Mouse (Mus musculus) left cerebral cortex, postnatal 36 days (tissue): ENCODE measurements around the gene Slc7a6. TPM values are rescaled to one million over a fixed set of nuclear protein-coding genes. Genes with fewer than 3 reads are reported as not detected.

ENCODE experiments used
- DNase-seq, 2 experiments: peaks; one replicate each; pipeline ENCODE4 v3.0.0; 2021 to 2022; ENCODE audit warnings: low spot score in 2 of 2, mixed read lengths in 1 of 2
- intact Hi-C: fragments of 180-260 bp; cut with DNase I; formaldehyde crosslinking; loops from one replicate; pipeline ENCODE4 v1.15.1; 2025
- total RNA-seq, 2 experiments: library from RNA; stranded (reverse); gene quantifications; 2 replicates each; pipeline ENCODE4 v1.2.3; 2021

Gene Slc7a6
- total RNA-seq, 2 experiments from 2014 or later, result 24.0 to 28.7 TPM

GRCm38 (mm10) chr8:106234567-106235261, 66.1 kb downstream of the Slc7a6 start:
- intact Hi-C loops, result no loop called here
- DNase-seq, result no peak

- intact Hi-C loops, result no loop called here
- DNase-seq, result no peak
Observed at GRCm38 (mm10) chr8:106237106-106237505, 68.4 kb downstream of the Slc7a6 start.

Other genes starting within 250 kb of the Slc7a6 start
- gene Ctrl, start 235.0 kb upstream of the Slc7a6 start, total RNA-seq, result 1 to 10 TPM in 1 of 2 experiments, under 1 TPM in 1; 0.79 to 1.9 TPM
- gene Psmb10, start 230.4 kb upstream of the Slc7a6 start, total RNA-seq, result 100 to 1,000 TPM in 1 of 2 experiments, 10 to 100 TPM in 1; 80.6 to 117 TPM
- gene Lcat, start 225.5 kb upstream of the Slc7a6 start, total RNA-seq, result 10 to 100 TPM; 26.7 to 29.0 TPM
- 10 to 100 TPM; 18.6 to 20.0 TPM for gene Slc12a4, start 202.8 kb upstream of the Slc7a6 start, total RNA-seq
- gene Dpep3, start 189.4 kb upstream of the Slc7a6 start, total RNA-seq, result not detected
- 10 to 100 TPM; 16.4 to 19.3 TPM for gene Dus2, start 177.5 kb upstream of the Slc7a6 start, total RNA-seq
- under 1 TPM; 0.30 to 0.36 TPM for gene Dpep2nb, start 162.9 kb upstream of the Slc7a6 start, total RNA-seq
- gene Ddx28, start 157.0 kb upstream of the Slc7a6 start, total RNA-seq, result 10 to 100 TPM; 14.0 to 16.3 TPM
- gene Nfatc3, start 110.0 kb upstream of the Slc7a6 start, total RNA-seq, result 10 to 100 TPM; 10.7 to 13.3 TPM
- under 1 TPM; 0.30 to 0.36 TPM for gene Esrp2, start 31.9 kb upstream of the Slc7a6 start, total RNA-seq
- gene Pla2g15, start 18.5 kb upstream of the Slc7a6 start, total RNA-seq, result 10 to 100 TPM; 25.9 to 26.3 TPM
- 10 to 100 TPM; 26.1 to 29.4 TPM for gene Slc7a6os, start 42.1 kb downstream of the Slc7a6 start, total RNA-seq
- gene Prmt7, start 42.1 kb downstream of the Slc7a6 start, total RNA-seq, result 10 to 100 TPM; 35.3 to 41.3 TPM
- 10 to 100 TPM; 59.2 to 69.9 TPM for gene Smpd3, start 169.1 kb downstream of the Slc7a6 start, total RNA-seq
- gene Zfp90, start 246.5 kb downstream of the Slc7a6 start, total RNA-seq, result 10 to 100 TPM; 11.1 to 11.7 TPM